Mouse (Mus musculus) embryonic facial prominence, embryonic 12.5 days (tissue): ENCODE measurements around the gene Yjefn3. TPM values are rescaled to one million over a fixed set of nuclear protein-coding genes. Genes with fewer than 3 reads are reported as not detected.

ENCODE experiments used
- ATAC-seq: fragments of 200-750 bp; cut with Nextera tagmentation; 2 replicates; pipeline ENCODE4 v1.8.0; 2017; ENCODE audit not compliant: insufficient number of reproducible peaks, insufficient read depth, low FRiP score, low TSS enrichment
- H3K27ac ChIP-seq: fragments of 300-500 bp; sonication (generic); 2 replicates; pipeline ENCODE4 v1.5.1; 2016; ENCODE audit warnings: mild to moderate bottlenecking
- H3K27me3 ChIP-seq: fragments of 300-500 bp; sonication (generic); 2 replicates; pipeline ENCODE4 v1.6.1; 2016; ENCODE audit warnings: mild to moderate bottlenecking, moderate library complexity
- H3K36me3 ChIP-seq: fragments of 300-500 bp; sonication (generic); 2 replicates; pipeline ENCODE4 v1.6.1; 2016; ENCODE audit warnings: mild to moderate bottlenecking
- H3K4me1 ChIP-seq: fragments of 300-500 bp; sonication (generic); 2 replicates; pipeline ENCODE4 v1.6.1; 2016
- H3K4me2 ChIP-seq: fragments of 300-500 bp; sonication (generic); replicated peaks from 2 replicates; pipeline ENCODE4 v1.6.1; 2016; ENCODE audit warnings: mild to moderate bottlenecking, moderate library complexity
- H3K4me3 ChIP-seq: fragments of 300-500 bp; sonication (generic); 2 replicates; pipeline ENCODE4 v1.5.1; 2016; ENCODE audit warnings: mild to moderate bottlenecking
- H3K9ac ChIP-seq: fragments of 300-500 bp; sonication (generic); 2 replicates; pipeline ENCODE4 v1.6.1; 2016; ENCODE audit warnings: mild to moderate bottlenecking, moderate library complexity
- H3K9me3 ChIP-seq: fragments of 300-500 bp; sonication (generic); 2 replicates; pipeline ENCODE4 v1.6.1; 2016; ENCODE audit warnings: mild to moderate bottlenecking, moderate library complexity
- WGBS: fragments of 180-500 bp; shearing (Covaris S2); methylation state at CpG from one replicate; pipeline ENCODE4 v1.1.7; 2016; 5-methylcytosine and 5-hydroxymethylcytosine counted together
- polyA plus RNA-seq: library from polyadenylated mRNA; unstranded; fragments of >200 nt; fragmentation: Nextera tagmentation; extraction: Ambion mirVana; gene quantifications from 2 replicates; pipeline ENCODE4 v1.2.1, GENCODE M21; 2016

Yjefn3 gene
- polyA plus RNA-seq, 1 experiment from 2014 or later = 4.8 TPM

GRCm38 (mm10) chr8:69876967-69877366 is 25.5 kb downstream of the Yjefn3 start:
- no peak for ATAC-seq
- H3K27ac ChIP-seq = no peak overlapping the region
- no peaks in the 10 kb centered on the region for H3K36me3 ChIP-seq
- H3K4me3 ChIP-seq = no peak overlapping the region
- no peak overlapping the region for H3K4me2 ChIP-seq
- H3K9ac ChIP-seq = no peak overlapping the region
- no peaks in the 10 kb centered on the region for H3K9me3 ChIP-seq
- H3K27me3 ChIP-seq = peaks cover 63% of the 10 kb centered on the region
- WGBS = 72% methylated on average over 10 of the region's 10 CpGs
- H3K4me1 ChIP-seq = peaks cover 12% of the 10 kb centered on the region; the same call in 1 of the 2 replicates

- Histone ChIP-seq H3K9me3 (no peaks in the 10 kb centered on the region), H3K4me1 (peaks cover 5% of the 10 kb centered on the region; the same call in 1 of the 2 replicates), H3K27me3 (peaks cover 54% of the 10 kb centered on the region), H3K36me3 (no peaks in the 10 kb centered on the region), H3K9ac (0 out of 2 replicates have a peak overlapping the region, but pooled peaks have one; percentile 15), H3K27ac (no peak overlapping the region), H3K4me2 (no peak overlapping the region), H3K4me3 (no peak overlapping the region)
- ATAC-seq = no peak
- WGBS = 32% methylated on average over 10 of the region's 10 CpGs
Observed at GRCm38 (mm10) chr8:69876097-69876496, 26.4 kb downstream of the Yjefn3 start.

GRCm38 (mm10) chr8:69874654-69875053 is 27.9 kb downstream of the Yjefn3 start:
- Histone ChIP-seq H3K27me3 (peaks cover 40% of the 10 kb centered on the region), H3K4me3 (no peak overlapping the region), H3K9ac (no peak overlapping the region), H3K4me1 (no peaks in the 10 kb centered on the region), H3K36me3 (no peaks in the 10 kb centered on the region), H3K4me2 (no peak overlapping the region), H3K9me3 (no peaks in the 10 kb centered on the region), H3K27ac (no peak overlapping the region)
- no peak for ATAC-seq
- 77% methylated on average over 13 of the region's 13 CpGs for WGBS

GRCm38 (mm10) chr8:69874155-69874554 is 28.4 kb downstream of the Yjefn3 start:
- Histone ChIP-seq H3K9ac (no peak overlapping the region), H3K36me3 (no peaks in the 10 kb centered on the region), H3K4me3 (no peak overlapping the region), H3K9me3 (no peaks in the 10 kb centered on the region), H3K4me1 (no peaks in the 10 kb centered on the region), H3K4me2 (no peak overlapping the region), H3K27ac (no peak overlapping the region), H3K27me3 (peaks cover 35% of the 10 kb centered on the region)
- ATAC-seq = no peak
- WGBS = 10% methylated on average over 9 of the region's 9 CpGs

- no peaks in the 10 kb centered on the region for H3K9me3 ChIP-seq
- no peak for ATAC-seq
- no peak overlapping the region for H3K4me3 ChIP-seq
- H3K9ac ChIP-seq = no peak overlapping the region
- no peaks in the 10 kb centered on the region for H3K36me3 ChIP-seq
- H3K27me3 ChIP-seq = 0 out of 2 replicates have a peak, but pooled peaks cover 5% of the 10 kb centered on the region
- H3K4me2 ChIP-seq = no peak overlapping the region
- H3K4me1 ChIP-seq = no peaks in the 10 kb centered on the region
- 78% methylated on average over 6 of the region's 6 CpGs for WGBS
- no peak overlapping the region for H3K27ac ChIP-seq
Observed at GRCm38 (mm10) chr8:69870907-69871306, 31.6 kb downstream of the Yjefn3 start.

- 79% methylated on average over 11 of the region's 11 CpGs for WGBS
- no peak overlapping the region for H3K4me2 ChIP-seq
- H3K36me3 ChIP-seq = no peaks in the 10 kb centered on the region
- no peak overlapping the region for H3K27ac ChIP-seq
- no peaks in the 10 kb centered on the region for H3K4me1 ChIP-seq
- H3K9ac ChIP-seq = no peak overlapping the region
- no peaks in the 10 kb centered on the region for H3K9me3 ChIP-seq
- ATAC-seq = no peak
- no peak overlapping the region for H3K4me3 ChIP-seq
- H3K27me3 ChIP-seq = no peaks in the 10 kb centered on the region
Observed at GRCm38 (mm10) chr8:69870003-69870765, 32.3 kb downstream of the Yjefn3 start.

GRCm38 (mm10) chr8:69867696-69868326 is 34.7 kb downstream of the Yjefn3 start:
- ATAC-seq = no peak
- Histone ChIP-seq H3K27ac (no peak overlapping the region), H3K27me3 (no peaks in the 10 kb centered on the region), H3K4me2 (no peak overlapping the region), H3K4me1 (no peaks in the 10 kb centered on the region), H3K9ac (no peak overlapping the region), H3K9me3 (no peaks in the 10 kb centered on the region), H3K4me3 (no peak overlapping the region), H3K36me3 (no peaks in the 10 kb centered on the region)
- 68% methylated on average over 5 of the region's 5 CpGs for WGBS

GRCm38 (mm10) chr8:69864180-69864579 is 38.3 kb downstream of the Yjefn3 start:
- H3K9me3 ChIP-seq = no peaks in the 10 kb centered on the region
- no peak for ATAC-seq
- H3K9ac ChIP-seq = no peak overlapping the region
- H3K4me2 ChIP-seq = no peak overlapping the region
- H3K27me3 ChIP-seq = no peaks in the 10 kb centered on the region
- 66% methylated on average over 5 of the region's 5 CpGs for WGBS
- no peaks in the 10 kb centered on the region for H3K36me3 ChIP-seq
- no peaks in the 10 kb centered on the region for H3K4me1 ChIP-seq
- H3K27ac ChIP-seq = no peak overlapping the region
- no peak overlapping the region for H3K4me3 ChIP-seq

- no peak overlapping the region for H3K9ac ChIP-seq
- H3K36me3 ChIP-seq = no peaks in the 10 kb centered on the region
- ATAC-seq = peak; percentile 48; the same call in 1 of the 2 replicates
- 89% methylated on average over 5 of the region's 5 CpGs for WGBS
- H3K27me3 ChIP-seq = no peaks in the 10 kb centered on the region
- H3K4me2 ChIP-seq = no peak overlapping the region
- H3K4me3 ChIP-seq = no peak overlapping the region
- H3K27ac ChIP-seq = no peak overlapping the region
- H3K4me1 ChIP-seq = no peaks in the 10 kb centered on the region
- no peaks in the 10 kb centered on the region for H3K9me3 ChIP-seq
Observed at GRCm38 (mm10) chr8:69863387-69864020, 39.0 kb downstream of the Yjefn3 start.

GRCm38 (mm10) chr8:69861251-69861650 is 41.3 kb downstream of the Yjefn3 start:
- no peak overlapping the region for H3K27ac ChIP-seq
- WGBS = 44% methylated on average over 2 of the region's 2 CpGs
- no peaks in the 10 kb centered on the region for H3K4me1 ChIP-seq
- no peaks in the 10 kb centered on the region for H3K9me3 ChIP-seq
- no peak for ATAC-seq
- no peak overlapping the region for H3K4me2 ChIP-seq
- H3K36me3 ChIP-seq = no peaks in the 10 kb centered on the region
- H3K27me3 ChIP-seq = no peaks in the 10 kb centered on the region
- H3K4me3 ChIP-seq = no peak overlapping the region
- H3K9ac ChIP-seq = no peak overlapping the region

GRCm38 (mm10) chr8:69860807-69861206 is 41.7 kb downstream of the Yjefn3 start:
- no peak overlapping the region for H3K4me3 ChIP-seq
- no peak overlapping the region for H3K27ac ChIP-seq
- no peaks in the 10 kb centered on the region for H3K9me3 ChIP-seq
- H3K36me3 ChIP-seq = no peaks in the 10 kb centered on the region
- no peak overlapping the region for H3K9ac ChIP-seq
- ATAC-seq = no peak
- H3K27me3 ChIP-seq = no peaks in the 10 kb centered on the region
- 48% methylated on average over 4 of the region's 4 CpGs for WGBS
- no peak overlapping the region for H3K4me2 ChIP-seq
- H3K4me1 ChIP-seq = no peaks in the 10 kb centered on the region

- H3K36me3 ChIP-seq = no peaks in the 10 kb centered on the region
- 93% methylated on average over 10 of the region's 10 CpGs for WGBS
- no peak for ATAC-seq
Observed at GRCm38 (mm10) chr8:69853869-69854268, 48.6 kb downstream of the Yjefn3 start.

More at GRCm38 (mm10) chr8:69853869-69854268, 48.6 kb downstream of the Yjefn3 start:
- H3K27me3 ChIP-seq = no peaks in the 10 kb centered on the region
- H3K4me1 ChIP-seq = no peaks in the 10 kb centered on the region
- H3K27ac ChIP-seq = no peak overlapping the region
- H3K9me3 ChIP-seq = 0 out of 2 replicates have a peak, but pooled peaks cover 2% of the 10 kb centered on the region
- no peak overlapping the region for H3K4me2 ChIP-seq
- H3K4me3 ChIP-seq = no peak overlapping the region
- no peak overlapping the region for H3K9ac ChIP-seq
